Mouse (Mus musculus) limb, embryonic 14.5 days (tissue): ENCODE data around the gene Tfap2e. TPM values are rescaled to one million over a fixed set of nuclear protein-coding genes. Genes with fewer than 3 reads are reported as not detected.

Source experiments
- ATAC-seq: fragments of 200-750 bp; cut with Nextera tagmentation; 2 replicates; pipeline ENCODE4 v1.8.0; 2017; ENCODE audit warnings: low read depth, moderate number of reproducible peaks, moderate TSS enrichment; ENCODE audit not compliant: low FRiP score
- DNase-seq: peaks from one replicate; pipeline ENCODE4 v3.0.0-alpha.2; 2015; ENCODE audit warnings: low spot score
- H3K27ac ChIP-seq: fragments of 300-500 bp; sonication (generic); replicated peaks from 2 replicates; pipeline ENCODE4 v1.5.1; 2014; ENCODE audit warnings: low read depth, mild to moderate bottlenecking, low read length, moderate library complexity, mixed read lengths
- H3K27me3 ChIP-seq: fragments of 300-500 bp; sonication (generic); 2 replicates; pipeline ENCODE4 v1.6.1; 2014; ENCODE audit warnings: low read length, mixed read lengths; ENCODE audit not compliant: control insufficient read depth, insufficient read depth
- H3K36me3 ChIP-seq: fragments of 300-500 bp; sonication (generic); 2 replicates; pipeline ENCODE4 v1.6.1; 2014; ENCODE audit warnings: mild to moderate bottlenecking, low read length, moderate library complexity, mixed read lengths; ENCODE audit not compliant: control insufficient read depth, insufficient read depth
- H3K4me1 ChIP-seq: fragments of 300-500 bp; sonication (generic); 2 replicates; pipeline ENCODE4 v1.6.1; 2014; ENCODE audit warnings: antibody characterized with exemption, low read length, mixed read lengths; ENCODE audit not compliant: control insufficient read depth, insufficient read depth
- H3K4me2 ChIP-seq: fragments of 300-500 bp; sonication (generic); replicated peaks from 2 replicates; pipeline ENCODE4 v1.6.1; 2014; ENCODE audit warnings: low read depth, mild to moderate bottlenecking, low read length, moderate library complexity; ENCODE audit not compliant: severe bottlenecking
- H3K4me3 ChIP-seq: fragments of 300-500 bp; sonication (generic); replicated peaks from 2 replicates; pipeline ENCODE4 v1.5.1; 2014; ENCODE audit warnings: low read length
- H3K9ac ChIP-seq: fragments of 300-500 bp; sonication (generic); 2 replicates; pipeline ENCODE4 v1.6.1; 2014; ENCODE audit warnings: mild to moderate bottlenecking, low read depth, low read length, moderate library complexity; ENCODE audit not compliant: severe bottlenecking
- H3K9me3 ChIP-seq: fragments of 300-500 bp; sonication (generic); 2 replicates; pipeline ENCODE4 v1.6.1; 2016; ENCODE audit warnings: low read length; ENCODE audit not compliant: control insufficient read depth
- POLR2A ChIP-seq: fragments of 200-500 bp; IDR thresholded peaks from 2 replicates; pipeline ENCODE4 v1.8.0; 2012; ENCODE audit warnings: inconsistent platforms, mild to moderate bottlenecking, moderate library complexity, borderline replicate concordance; ENCODE audit not compliant: insufficient read depth, insufficient read length; ENCODE audit errors: extremely low read depth
- WGBS: fragments of 180-500 bp; shearing (Covaris S2); extraction: QIAGEN DNeasy Blood & Tissue Kit; methylation state at CpG from one replicate; pipeline ENCODE4 v1.1.7; 2014; 5-methylcytosine and 5-hydroxymethylcytosine counted together
- polyA plus RNA-seq, 2 experiments: library from polyadenylated mRNA; depleted of rRNA in 1 of 2; stranded (reverse) in 1 of 2; unstranded in 1 of 2; fragments of >200 nt; fragmentation: Nextera tagmentation in 1 of 2; extraction: Ambion mirVana in 1 of 2; gene quantifications; 2 replicates each; pipeline versions ENCODE4 v1.2.1 to v1.2.3; 2012 to 2014

Gene Tfap2e
- polyA plus RNA-seq, 2 experiments = 0.34 to 0.48 TPM

DNA sequence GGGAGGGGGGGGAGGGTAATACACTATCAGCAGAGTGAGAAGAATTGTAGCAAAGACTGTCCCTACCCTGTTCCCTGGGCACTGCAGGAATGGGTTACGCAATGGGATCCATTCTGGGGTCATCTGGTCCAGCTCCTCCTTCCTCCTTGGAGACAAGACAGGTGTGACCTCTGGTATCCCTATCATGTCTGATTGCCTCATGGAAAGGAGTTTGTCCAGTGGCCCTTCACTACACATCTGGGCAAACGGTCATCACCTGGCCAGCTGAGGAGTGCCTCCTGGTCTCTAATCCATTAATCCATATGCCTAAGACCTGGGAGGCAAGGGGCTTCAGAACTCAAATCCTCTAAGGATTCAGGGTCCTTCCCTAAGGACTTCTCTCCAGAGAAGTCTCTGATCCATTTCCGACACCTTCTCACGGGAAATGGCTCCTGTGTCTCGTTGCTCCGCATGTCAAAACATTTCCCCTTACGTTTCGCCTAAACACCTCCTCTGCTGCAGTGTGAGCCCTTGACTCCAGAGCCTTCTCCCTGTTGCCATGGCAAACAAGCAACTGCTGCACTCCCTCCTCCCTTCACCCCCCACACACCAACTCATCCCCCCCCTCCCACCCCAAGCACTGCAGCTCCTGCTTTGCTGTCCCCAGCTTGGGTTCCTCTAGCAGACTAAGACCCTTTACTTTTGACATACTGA is 15.0 kb upstream of the Tfap2e start:
- no peak overlapping the region for H3K27ac ChIP-seq
- H3K4me2 ChIP-seq = no peak overlapping the region
- no peaks in the 10 kb centered on the region for H3K27me3 ChIP-seq
- ATAC-seq (no peak), DNase-seq (no peak)
- peaks cover 37% of the 10 kb centered on the region for H3K36me3 ChIP-seq
- no peak for TF ChIP-seq POLR2A
- 78% methylated on average over 8 of the region's 8 CpGs for WGBS
- no peaks in the 10 kb centered on the region for H3K9me3 ChIP-seq
- peaks cover 23% of the 10 kb centered on the region for H3K4me1 ChIP-seq
- H3K4me3 ChIP-seq = no peak overlapping the region
- no peak overlapping the region for H3K9ac ChIP-seq

DNA sequence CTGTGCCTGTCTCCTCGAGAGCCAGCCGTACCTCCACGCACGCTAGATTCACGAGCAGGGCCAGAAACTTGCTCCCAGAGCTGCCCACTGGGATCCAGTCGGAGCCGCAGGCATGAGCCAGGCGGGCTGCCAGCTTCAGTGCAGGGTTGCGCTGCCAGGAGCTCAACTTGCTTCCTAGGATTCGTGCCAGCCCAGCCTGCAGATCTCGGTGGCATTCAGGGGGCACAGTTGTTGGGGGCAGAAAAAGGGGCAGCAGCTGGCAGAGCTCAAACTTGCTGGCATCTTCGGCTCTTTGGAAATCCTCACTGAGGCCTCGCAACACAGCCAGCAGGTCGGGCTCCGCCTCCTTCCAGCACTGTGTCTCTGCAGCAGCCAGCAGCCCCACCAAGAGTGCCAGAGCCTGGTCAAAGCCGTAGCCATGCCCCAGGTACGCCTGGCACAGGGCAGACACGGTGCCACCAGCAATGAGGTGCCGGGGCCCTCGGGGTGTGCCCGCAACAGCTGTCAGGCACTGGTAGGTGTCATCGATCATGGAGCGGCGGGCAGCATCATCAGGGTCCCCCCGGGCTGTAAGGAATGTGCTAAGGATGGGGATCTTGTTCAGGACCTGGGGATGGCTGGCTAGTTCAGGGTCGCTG is 14.1 kb upstream of the Tfap2e start:
- Histone ChIP-seq H3K9me3 (no peaks in the 10 kb centered on the region), H3K9ac (no peak overlapping the region), H3K36me3 (peaks cover 45% of the 10 kb centered on the region), H3K4me2 (no peak overlapping the region), H3K4me3 (no peak overlapping the region), H3K4me1 (peaks cover 23% of the 10 kb centered on the region), H3K27ac (0 out of 2 replicates have a peak overlapping the region, but pooled peaks have one; percentile 26), H3K27me3 (no peaks in the 10 kb centered on the region)
- 82% methylated on average over 26 of the region's 26 CpGs for WGBS
- ATAC-seq (no peak), DNase-seq (no peak)
- TF ChIP-seq POLR2A = no peak

DNA sequence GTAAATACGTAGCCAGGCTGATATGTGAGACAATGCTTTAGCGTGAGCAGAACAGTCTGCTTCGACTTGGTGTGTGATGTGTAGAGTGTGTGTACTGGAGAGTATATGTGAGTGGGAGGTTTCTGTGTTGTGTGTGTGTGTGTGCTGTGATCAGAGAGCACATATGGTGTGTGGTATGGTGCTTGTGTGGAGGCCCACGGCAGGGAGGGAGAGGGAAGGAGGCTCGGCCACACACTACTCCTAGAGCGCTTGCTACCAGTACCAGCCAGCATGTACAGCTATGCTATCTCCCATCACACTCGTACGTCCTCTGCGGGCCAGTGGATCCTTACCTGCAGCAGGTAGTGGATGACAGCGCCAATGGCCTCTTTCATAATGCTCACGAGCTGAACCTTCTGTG is 13.5 kb upstream of the Tfap2e start:
- ATAC-seq = no peak
- Histone ChIP-seq H3K27ac (0 out of 2 replicates have a peak overlapping the region, but pooled peaks have one; percentile 26), H3K9ac (no peak overlapping the region), H3K36me3 (peaks cover 51% of the 10 kb centered on the region), H3K4me1 (peaks cover 20% of the 10 kb centered on the region), H3K4me3 (no peak overlapping the region), H3K27me3 (no peaks in the 10 kb centered on the region), H3K9me3 (no peaks in the 10 kb centered on the region), H3K4me2 (no peak overlapping the region)
- 85% methylated on average over 11 of the region's 11 CpGs for WGBS
- no peak for TF ChIP-seq POLR2A
- DNase-seq = no peak

DNA sequence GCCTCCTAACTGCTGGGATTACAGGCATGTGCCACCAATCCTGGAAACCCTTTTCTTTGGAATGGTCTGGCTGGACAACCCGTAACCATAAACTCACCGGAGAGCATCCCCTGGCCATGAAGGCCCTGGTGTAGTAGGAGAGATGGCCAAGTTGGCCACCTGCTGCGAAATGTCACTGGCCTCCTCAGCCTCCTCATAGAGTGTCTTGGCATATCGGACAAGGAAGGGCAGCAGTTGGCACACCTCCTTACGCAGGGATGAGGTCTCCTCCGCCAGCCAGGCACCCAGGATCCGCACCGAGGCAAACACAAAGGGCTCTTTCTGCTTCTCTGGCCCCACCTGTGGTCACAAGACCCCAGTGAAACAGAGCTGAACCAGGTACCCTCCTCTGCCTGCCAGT is 12.3 kb upstream of the Tfap2e start:
- H3K36me3 ChIP-seq = peaks cover 60% of the 10 kb centered on the region
- TF ChIP-seq POLR2A = no peak
- no peak overlapping the region for H3K4me3 ChIP-seq
- H3K4me1 ChIP-seq = peaks cover 20% of the 10 kb centered on the region
- H3K9me3 ChIP-seq = no peaks in the 10 kb centered on the region
- no peak overlapping the region for H3K27ac ChIP-seq
- no peak overlapping the region for H3K4me2 ChIP-seq
- ATAC-seq = no peak
- peak overlapping the region; percentile 25; the same call in 1 of the 2 replicates for H3K9ac ChIP-seq
- WGBS = 92% methylated on average over 8 of the region's 8 CpGs
- no peaks in the 10 kb centered on the region for H3K27me3 ChIP-seq
- DNase-seq = no peak

DNA sequence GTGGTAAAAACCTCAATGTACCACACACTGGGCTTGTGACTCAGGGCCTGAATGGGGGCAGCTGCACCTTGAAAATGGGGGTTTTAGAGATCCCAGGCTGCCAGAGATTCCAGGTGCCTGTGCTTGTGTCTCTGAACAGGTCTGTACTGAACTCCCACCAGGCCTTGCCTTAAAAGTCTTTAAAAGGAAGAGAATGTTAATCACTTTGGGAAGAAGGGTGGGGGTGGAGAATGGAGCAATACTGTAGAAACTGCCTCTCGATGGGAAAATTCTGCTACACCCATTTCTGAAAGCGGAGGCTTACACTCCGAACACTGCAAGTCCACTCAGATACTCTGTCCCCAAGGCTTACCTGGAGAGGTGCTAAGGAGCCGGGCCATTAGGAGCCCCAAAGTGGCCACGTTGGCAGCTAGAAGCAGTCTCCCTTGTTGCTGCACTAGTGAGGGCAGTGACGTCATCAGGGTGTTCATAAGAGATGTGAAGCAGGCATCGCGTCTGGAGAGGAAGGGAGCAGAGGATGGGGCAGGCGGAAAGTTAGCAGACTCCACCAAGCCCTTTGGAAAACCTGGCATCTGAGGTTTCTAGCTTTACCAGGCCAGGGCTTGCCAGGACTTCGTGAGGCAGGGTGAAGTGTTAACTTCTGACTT is 10.3 kb upstream of the Tfap2e start:
- DNase-seq = no peak
- peaks cover 8% of the 10 kb centered on the region; the same call in 1 of the 2 replicates for H3K4me1 ChIP-seq
- ATAC-seq = no peak
- peaks cover 60% of the 10 kb centered on the region for H3K36me3 ChIP-seq
- H3K4me3 ChIP-seq = no peak overlapping the region
- H3K27me3 ChIP-seq = no peaks in the 10 kb centered on the region
- H3K9me3 ChIP-seq = no peaks in the 10 kb centered on the region
- H3K27ac ChIP-seq = no peak overlapping the region
- WGBS = 77% methylated on average over 10 of the region's 10 CpGs
- H3K4me2 ChIP-seq = no peak overlapping the region
- no peak for TF ChIP-seq POLR2A
- no peak overlapping the region for H3K9ac ChIP-seq
